Mouse (Mus musculus) layer of hippocampus, adult 18-20 months (tissue): ENCODE data around the gene Nme8. TPM values are rescaled to one million over a fixed set of nuclear protein-coding genes. Genes with fewer than 3 reads are reported as not detected.

Source experiments
- DNase-seq, 2 experiments: peaks; one replicate each; pipeline ENCODE4 v3.0.0; 2022; ENCODE audit warnings: low spot score in 2 of 2
- total RNA-seq, 2 experiments: library from RNA; stranded (reverse); gene quantifications; 2 replicates each; pipeline ENCODE4 v1.2.3; 2021

Nme8 gene
- total RNA-seq, 2 experiments from 2014 or later = not detected

DNA sequence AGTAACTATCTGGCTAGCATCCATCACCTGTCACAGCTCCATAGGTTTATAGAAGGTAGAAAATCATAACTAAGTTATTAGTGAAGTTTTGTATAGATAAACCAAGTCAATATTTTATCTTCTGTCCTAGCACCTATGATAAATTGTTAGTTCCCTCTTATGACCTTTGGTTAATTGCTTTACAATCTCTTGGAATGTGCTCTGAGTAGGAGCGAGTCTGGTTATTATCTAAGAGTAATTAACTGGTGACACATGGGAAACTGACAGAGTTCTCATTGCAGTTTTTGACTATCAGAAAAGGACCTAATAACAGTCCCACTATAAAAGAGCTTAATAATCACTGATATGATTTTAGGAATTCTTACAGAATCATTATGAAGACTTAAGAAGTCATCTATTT is 54.1 kb downstream of the Nme8 start:
- no peak for DNase-seq

GRCm38 (mm10) chr13:19640203-19640851 is 57.3 kb downstream of the Nme8 start:
- peak in 1 of 2 experiments; percentile 53 for DNase-seq

- no peak for DNase-seq
Observed at GRCm38 (mm10) chr13:19636131-19636530, 61.5 kb downstream of the Nme8 start.

- no peak for DNase-seq
Observed at GRCm38 (mm10) chr13:19630768-19631709, 66.6 kb downstream of the Nme8 start.

GRCm38 (mm10) chr13:19626473-19626872 is 71.1 kb downstream of the Nme8 start:
- no peak for DNase-seq

- DNase-seq = no peak
Observed at GRCm38 (mm10) chr13:19624632-19625320, 72.8 kb downstream of the Nme8 start.

GRCm38 (mm10) chr13:19623228-19623905 is 74.2 kb downstream of the Nme8 start:
- DNase-seq = no peak

DNA sequence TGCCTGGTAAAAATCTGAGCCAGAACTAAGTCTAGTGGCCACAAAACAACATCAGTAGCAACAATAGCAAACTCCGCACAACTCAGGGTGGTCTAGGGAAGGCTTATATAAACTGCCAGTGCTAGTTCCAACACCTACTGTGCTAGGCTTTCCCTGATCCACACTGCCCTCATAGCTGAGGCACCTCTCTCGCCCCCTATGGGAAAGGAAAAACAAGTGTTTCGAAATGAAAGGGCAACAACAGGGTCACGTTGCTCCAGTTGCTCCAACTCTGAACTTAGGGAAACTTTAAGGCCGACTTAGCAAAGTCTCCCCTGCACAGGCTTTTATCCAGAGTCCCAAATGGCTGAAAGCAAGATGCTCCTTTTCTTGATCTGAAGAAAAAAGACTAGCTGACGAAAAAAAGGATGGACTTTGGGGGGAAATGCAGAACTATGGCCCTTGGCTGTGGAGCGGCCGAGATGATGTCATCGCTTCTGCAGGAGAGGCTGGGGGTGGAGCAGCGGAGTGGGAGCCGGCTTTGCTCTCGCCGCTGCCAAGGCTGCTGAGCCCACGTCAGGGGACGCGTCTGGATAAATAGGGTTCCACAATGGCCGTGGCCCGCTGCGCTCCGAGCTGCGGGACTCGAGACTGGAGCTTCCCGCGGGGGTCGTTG is 74.9 kb downstream of the Nme8 start, which contains the start of gene Sfrp4:
Sfrp4 (plus strand) TSS at position 532 of the 655 bp plus-strand sequence.
- DNase-seq = peak; percentile 36 to 57

DNA sequence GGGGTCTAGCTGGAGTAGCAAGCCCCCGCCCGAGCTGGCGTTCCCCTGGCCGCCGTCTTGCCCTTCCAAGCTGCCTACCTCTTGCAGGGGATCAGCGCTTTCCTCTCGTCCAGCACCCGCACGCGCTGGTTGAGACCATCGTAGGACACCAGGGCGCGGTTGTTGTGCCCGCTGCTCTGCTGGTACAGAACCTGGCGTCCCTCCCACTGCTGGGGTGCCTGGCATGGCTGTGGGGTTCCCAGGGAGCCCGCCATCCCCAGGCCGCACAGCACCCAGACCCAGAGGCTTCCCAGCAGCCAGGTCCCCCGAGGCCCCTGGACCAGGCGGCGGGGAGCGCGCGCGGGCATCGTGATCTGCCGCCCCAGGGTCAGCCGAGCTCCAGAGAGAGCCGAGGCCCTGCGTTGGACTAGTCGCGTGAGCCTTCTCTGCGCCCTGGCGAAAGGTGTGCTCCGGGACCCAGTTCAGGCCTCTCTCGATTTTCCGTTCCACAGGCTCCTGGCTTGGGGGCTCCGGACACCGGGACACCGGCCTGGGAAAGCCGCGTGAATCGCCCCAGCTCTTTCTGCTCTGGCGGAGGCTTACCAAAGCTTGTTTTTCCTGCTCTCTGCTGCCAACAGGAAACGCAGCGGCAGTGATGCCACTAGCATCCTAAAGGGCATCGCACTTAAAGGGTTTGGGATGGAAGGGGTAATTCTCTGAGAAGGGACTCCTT is 78.2 kb downstream of the Nme8 start, which contains the start of gene Epdr1:
Epdr1 (minus strand) TSS at position 712 of the 712 bp plus-strand sequence.
- peak; percentile 68 to 85 for DNase-seq

GRCm38 (mm10) chr13:19618841-19619215 is 78.8 kb downstream of the Nme8 start:
- DNase-seq = peak in 1 of 2 experiments; percentile 35

GRCm38 (mm10) chr13:19618081-19618480 is 79.5 kb downstream of the Nme8 start:
- no peak for DNase-seq

GRCm38 (mm10) chr13:19614311-19614710 is 83.3 kb downstream of the Nme8 start:
- no peak for DNase-seq

GRCm38 (mm10) chr13:19613426-19613825 is 84.2 kb downstream of the Nme8 start:
- no peak for DNase-seq

DNA sequence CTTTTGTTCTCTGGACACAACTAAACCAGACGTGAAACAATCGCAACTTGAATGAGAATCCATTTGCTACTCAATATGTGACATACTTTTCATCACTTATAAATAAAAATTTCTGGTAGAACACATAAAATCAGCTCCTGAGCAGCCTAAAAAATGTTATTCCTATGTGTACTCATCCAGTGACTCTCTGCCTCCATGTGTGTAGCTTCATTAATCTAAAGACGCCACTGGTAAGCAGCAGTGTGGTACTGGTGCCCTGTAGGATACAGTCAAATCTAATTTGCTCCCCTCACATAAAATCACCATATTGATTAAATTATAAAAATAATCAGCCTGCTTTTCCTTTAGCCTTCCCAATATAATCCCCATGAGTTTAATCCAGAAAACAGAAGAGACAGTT is 84.6 kb downstream of the Nme8 start:
- DNase-seq = no peak

- DNase-seq = peak in 1 of 2 experiments; percentile 53
Observed at GRCm38 (mm10) chr13:19612348-19612747, 85.2 kb downstream of the Nme8 start.

DNA sequence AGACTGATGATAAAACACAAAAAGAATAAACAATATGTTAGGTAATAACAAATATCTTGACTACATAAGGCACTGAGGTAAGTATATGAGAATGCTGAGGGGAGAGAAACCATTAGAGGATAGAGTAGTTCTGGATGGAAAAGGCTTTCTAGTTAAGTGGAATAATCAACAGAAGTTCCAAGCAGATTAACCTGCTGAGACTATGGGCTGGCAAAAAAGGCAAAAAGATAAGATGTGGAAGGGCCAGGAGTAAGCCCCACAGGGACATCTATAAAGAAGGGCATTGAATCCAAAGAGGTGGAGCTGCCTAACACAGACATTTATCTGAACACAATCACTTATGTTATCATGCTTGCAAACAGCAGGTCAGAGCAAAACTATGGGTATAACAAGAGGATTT is 89.5 kb downstream of the Nme8 start:
- DNase-seq = no peak

DNA sequence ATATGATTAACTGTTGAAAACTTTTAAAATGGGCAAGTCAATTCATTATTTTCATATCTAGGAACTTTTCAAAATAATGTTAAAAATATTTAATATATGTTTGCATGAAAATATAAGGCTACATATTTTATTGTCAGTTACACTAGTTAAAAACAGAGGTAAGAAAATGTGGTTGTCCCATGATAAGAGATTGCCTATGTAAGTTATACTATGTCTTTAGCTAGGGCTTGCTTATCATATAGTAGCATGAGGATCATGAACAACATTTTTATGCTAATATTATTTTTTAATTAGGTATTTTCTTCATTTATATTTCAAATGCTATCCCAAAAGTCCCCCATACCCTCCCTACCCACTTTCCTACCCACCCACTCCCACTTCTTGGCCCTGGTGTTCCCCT is 92.7 kb downstream of the Nme8 start:
- DNase-seq = no peak

DNA sequence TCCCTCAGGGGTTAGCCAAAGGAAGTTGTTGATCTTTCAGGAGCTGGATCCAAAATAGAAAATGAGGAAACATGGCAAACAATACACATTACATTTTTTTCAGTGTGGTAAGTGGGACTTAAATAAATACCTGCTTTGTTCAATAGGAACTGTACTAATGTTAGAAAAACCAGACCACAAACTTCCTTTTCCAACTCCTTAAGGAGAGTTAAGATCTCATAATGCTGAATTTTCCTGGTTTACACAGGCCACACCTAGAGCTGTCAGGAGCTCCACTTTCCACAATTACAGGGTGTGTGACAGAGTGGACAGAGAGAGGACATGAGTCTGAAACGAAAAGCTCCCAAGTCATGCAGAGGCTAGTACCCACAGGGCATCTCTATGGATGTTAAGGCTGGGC is 93.9 kb downstream of the Nme8 start:
- DNase-seq = no peak

DNA sequence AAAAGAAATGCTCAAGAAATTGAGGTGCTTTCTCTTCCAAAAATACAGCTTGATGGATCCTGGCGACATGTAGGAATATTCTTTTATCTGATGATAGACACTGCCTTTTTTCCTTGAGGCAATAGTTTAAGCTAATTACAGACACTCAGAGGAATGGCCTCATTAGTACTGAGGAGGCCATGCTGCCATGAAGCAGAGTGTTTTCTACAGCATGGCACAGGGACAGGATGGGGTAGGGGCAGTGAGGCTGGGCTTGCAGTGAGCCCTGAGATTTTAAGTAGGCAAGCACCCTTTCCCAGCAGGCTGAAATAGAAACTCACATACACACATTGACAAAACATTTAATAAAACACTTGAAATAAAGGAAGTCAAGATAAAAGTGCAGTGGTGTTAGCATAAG is 95.1 kb downstream of the Nme8 start:
- no peak for DNase-seq

- DNase-seq = no peak
Observed at GRCm38 (mm10) chr13:19599242-19599641, 98.4 kb downstream of the Nme8 start.
